Mouse (Mus musculus) neural tube, embryonic 12.5 days (tissue): Measurements from ENCODE around the gene Tubb4b. TPM values are rescaled to one million over a fixed set of nuclear protein-coding genes. Genes with fewer than 3 reads are reported as not detected.
A peak's percentile ranks its signal among the peaks of the same experiment; 100 is the strongest.
"Not testable (repeated sequence)": the region's sequence is repeated elsewhere in the genome, so short reads cannot be mapped to it uniquely, and the experiment has no call there.

Experiments
- ATAC-seq: fragments of 200-750 bp; cut with Nextera tagmentation; 2 replicates; pipeline ENCODE4 v1.8.0; 2017; ENCODE audit warnings: low read depth, mild to moderate bottlenecking, moderate TSS enrichment, moderate library complexity; ENCODE audit not compliant: low FRiP score
- H3K27ac ChIP-seq: fragments of 300-500 bp; sonication (generic); 2 replicates; pipeline ENCODE4 v1.5.1; 2016
- H3K27me3 ChIP-seq: fragments of 300-500 bp; sonication (generic); replicated peaks from 2 replicates; pipeline ENCODE4 v1.6.1; 2016; ENCODE audit warnings: mild to moderate bottlenecking
- H3K36me3 ChIP-seq: fragments of 300-500 bp; sonication (generic); 2 replicates; pipeline ENCODE4 v1.6.1; 2016; ENCODE audit warnings: mild to moderate bottlenecking
- H3K4me1 ChIP-seq: fragments of 300-500 bp; sonication (generic); 2 replicates; pipeline ENCODE4 v1.6.1; 2016
- H3K4me2 ChIP-seq: fragments of 300-500 bp; sonication (generic); replicated peaks from 2 replicates; pipeline ENCODE4 v1.6.1; 2016; ENCODE audit warnings: mild to moderate bottlenecking
- H3K4me3 ChIP-seq: fragments of 300-500 bp; sonication (generic); 2 replicates; pipeline ENCODE4 v1.5.1; 2016
- H3K9ac ChIP-seq: fragments of 300-500 bp; sonication (generic); 2 replicates; pipeline ENCODE4 v1.6.1; 2016; ENCODE audit warnings: mild to moderate bottlenecking
- H3K9me3 ChIP-seq: fragments of 300-500 bp; sonication (generic); 2 replicates; pipeline ENCODE4 v1.6.1; 2016; ENCODE audit warnings: mild to moderate bottlenecking
- WGBS: fragments of 180-500 bp; shearing (Covaris S2); methylation state at CpG from one replicate; pipeline ENCODE4 v1.1.7; 2016; 5-methylcytosine and 5-hydroxymethylcytosine counted together
- polyA plus RNA-seq: library from polyadenylated mRNA; unstranded; fragments of >200 nt; fragmentation: Nextera tagmentation; extraction: Ambion mirVana; gene quantifications from 2 replicates; pipeline ENCODE4 v1.2.1, GENCODE M21; 2016

Tubb4b gene
- polyA plus RNA-seq, 1 experiment from 2014 or later = 424 TPM

DNA sequence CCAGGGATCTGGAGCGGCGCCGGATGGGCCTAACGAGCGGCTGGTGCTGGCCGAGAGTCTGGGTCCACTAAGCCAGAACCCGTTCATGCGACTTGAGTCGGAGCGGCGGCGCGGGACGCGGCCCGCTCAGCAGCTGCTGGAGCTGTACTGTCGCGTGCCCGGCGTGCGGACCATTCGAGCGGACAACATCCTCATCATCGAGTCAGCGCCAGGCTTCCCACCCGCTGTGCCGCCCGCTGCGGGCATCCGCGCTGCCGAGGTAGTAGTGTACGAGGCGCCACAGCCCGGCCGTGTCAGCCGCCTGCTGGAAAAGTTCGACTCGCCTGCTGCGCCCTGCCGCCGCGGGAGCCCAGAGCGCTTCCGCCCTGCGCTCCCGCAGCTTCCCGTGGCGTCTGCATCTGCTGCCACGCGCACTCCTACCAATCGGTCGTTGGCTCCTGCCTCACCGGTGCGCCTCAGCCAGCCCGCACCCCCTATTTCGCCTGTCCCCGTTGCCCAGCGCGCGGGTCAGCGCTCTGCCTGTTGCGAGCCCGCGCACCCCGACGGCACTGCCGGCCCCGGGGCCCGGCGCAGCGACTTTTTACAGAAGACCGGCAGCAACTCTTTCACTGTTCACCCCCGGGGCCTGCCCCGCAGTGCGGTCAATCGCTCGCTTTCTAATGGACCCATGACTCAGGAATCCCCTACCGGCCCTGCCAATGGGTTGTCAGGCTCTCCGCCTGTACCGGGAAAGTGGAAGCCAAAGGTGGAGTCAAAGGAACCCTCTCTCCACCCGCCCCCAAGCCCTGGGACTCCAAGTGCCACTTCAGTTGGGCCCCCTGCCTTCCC, 38.5 kb upstream of the Tubb4b start:
- no peak overlapping the region for H3K27ac ChIP-seq
- peaks cover 1% of the 10 kb centered on the region; the same call in 1 of the 2 replicates for H3K36me3 ChIP-seq
- under 1% methylated on average over 82 of the region's 82 CpGs for WGBS
- H3K4me2 ChIP-seq = peak overlapping the region; percentile 83
- no peaks in the 10 kb centered on the region for H3K9me3 ChIP-seq
- peak overlapping the region; percentile 78 for H3K4me3 ChIP-seq
- H3K27me3 ChIP-seq = peaks cover 13% of the 10 kb centered on the region
- peak overlapping the region; percentile 63 for H3K9ac ChIP-seq
- H3K4me1 ChIP-seq = peaks cover 46% of the 10 kb centered on the region
- ATAC-seq = peak; percentile 52; the same call in 1 of the 2 replicates

DNA sequence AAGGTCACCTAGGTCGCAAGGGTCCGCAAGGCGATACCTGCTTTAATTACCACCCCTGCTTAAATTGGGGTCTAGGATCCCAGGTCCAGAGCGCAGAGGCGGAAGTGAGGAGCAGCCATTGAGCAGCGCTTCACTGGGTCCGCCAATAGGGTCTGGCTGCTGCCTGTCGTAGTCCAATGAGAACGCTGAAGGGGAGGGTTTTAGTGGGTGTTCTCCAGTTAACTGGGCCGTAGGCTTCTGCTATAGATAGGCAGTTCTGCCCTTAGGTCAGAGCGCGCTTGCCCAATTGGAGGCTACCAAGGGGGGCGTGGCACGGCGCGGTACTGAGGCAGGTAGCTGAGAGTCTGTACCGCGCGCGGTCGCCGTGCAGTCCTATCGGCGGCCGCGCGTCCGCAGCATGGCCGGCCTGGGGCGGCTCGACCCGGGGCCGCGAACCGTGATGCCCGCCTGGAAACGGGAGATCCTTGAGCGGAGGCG, 37.8 kb upstream of the Tubb4b start, which contains the start of gene Tprn:
Gene Tprn (plus strand): TSS at position 328 of the 477 bp plus-strand sequence.
- H3K27ac ChIP-seq = no peak within 1 kb of the TSS
- no peaks in the 10 kb centered on the region for H3K36me3 ChIP-seq
- H3K27me3 ChIP-seq = peaks cover 13% of the 10 kb centered on the region
- WGBS = under 1% methylated on average over 39 of the region's 39 CpGs
- peak; percentile 97 for ATAC-seq
- H3K4me1 ChIP-seq = peaks cover 44% of the 10 kb centered on the region
- peak within 1 kb of the TSS; percentile 83 for H3K4me2 ChIP-seq
- peak within 1 kb of the TSS; percentile 63 for H3K9ac ChIP-seq
- H3K4me3 ChIP-seq = peak within 1 kb of the TSS; percentile 78
- H3K9me3 ChIP-seq = no peaks in the 10 kb centered on the region

DNA sequence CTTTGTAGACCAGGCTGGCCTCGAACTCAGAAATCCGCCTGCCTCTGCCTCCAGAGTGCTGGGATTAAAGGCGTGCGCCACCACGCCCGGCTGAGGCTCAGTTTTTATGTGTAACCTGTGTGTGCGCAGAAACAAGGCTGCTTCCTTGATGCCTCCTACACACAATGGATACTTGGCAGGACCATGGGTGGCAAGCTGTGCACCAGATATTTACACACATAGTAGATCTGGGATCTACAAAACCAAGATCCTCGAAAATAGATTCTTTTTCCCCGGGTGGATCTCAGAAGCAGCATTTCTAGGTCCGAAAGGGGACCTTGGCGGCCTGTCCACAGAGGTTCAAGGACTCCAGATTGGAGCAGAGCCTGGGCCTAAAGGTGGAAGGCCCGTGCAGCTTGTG, 37.4 kb upstream of the Tubb4b start:
- Histone ChIP-seq H3K36me3 (no peaks in the 10 kb centered on the region), H3K4me3 (peak overlapping the region; percentile 78), H3K27ac (no peak overlapping the region), H3K27me3 (peaks cover 13% of the 10 kb centered on the region), H3K4me1 (peaks cover 42% of the 10 kb centered on the region), H3K9ac (0 out of 2 replicates have a peak overlapping the region, but pooled peaks have one; percentile 40), H3K4me2 (peak overlapping the region; percentile 83), H3K9me3 (no peaks in the 10 kb centered on the region)
- ATAC-seq = 0 out of 2 replicates have a peak, but pooled peaks have one; percentile 3
- 49% methylated on average over 12 of the region's 12 CpGs for WGBS

DNA sequence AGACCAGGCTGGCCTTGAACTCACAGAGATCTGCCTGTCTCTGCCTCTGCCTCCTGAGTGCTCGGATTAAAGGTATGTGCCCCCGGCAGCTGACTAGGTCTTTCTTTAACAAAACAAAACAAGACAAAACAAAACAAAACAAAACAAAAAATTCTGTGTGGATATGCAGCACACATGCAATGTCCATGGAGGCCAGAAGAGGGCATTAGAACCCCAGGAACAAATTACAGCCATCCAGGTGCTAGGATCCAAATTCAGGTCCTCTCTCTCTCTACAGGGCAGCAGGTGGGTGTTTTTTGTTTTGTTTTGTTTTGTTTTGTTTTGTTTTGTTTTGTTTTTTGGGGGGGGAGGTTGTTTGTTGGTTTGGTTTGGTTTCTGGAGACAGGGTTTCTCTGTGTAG, 34.4 kb upstream of the Tubb4b start:
- H3K36me3 ChIP-seq = no peaks in the 10 kb centered on the region
- H3K9me3 ChIP-seq = no peaks in the 10 kb centered on the region
- no peak overlapping the region for H3K4me2 ChIP-seq
- H3K4me1 ChIP-seq = peaks cover 31% of the 10 kb centered on the region
- no peak for ATAC-seq
- no peak overlapping the region for H3K9ac ChIP-seq
- WGBS = 66% methylated on average over 2 of the region's 2 CpGs
- no peak overlapping the region for H3K27ac ChIP-seq
- H3K27me3 ChIP-seq = peaks cover 7% of the 10 kb centered on the region
- no peak overlapping the region for H3K4me3 ChIP-seq

DNA sequence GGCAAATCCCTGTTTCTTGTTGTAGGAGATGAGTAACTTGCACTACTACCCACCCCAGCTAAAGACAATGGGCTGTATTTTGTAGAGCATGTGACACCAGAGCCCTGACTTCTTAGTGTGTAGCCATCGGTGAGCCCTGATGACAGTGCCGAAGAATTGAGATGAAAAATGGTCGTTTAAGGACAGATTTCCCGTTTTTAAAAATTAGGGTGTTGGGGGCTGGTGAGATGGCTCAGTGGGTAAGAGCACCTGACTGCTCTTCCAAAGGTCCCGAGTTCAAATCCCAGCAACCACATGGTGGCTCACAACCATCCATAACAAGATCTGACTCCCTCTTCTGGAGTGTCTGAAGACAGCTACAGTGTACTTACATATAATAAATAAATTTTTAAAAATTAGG, 32.7 kb upstream of the Tubb4b start:
- not testable (repeated sequence) for ATAC-seq, H3K4me3 ChIP-seq, H3K9ac ChIP-seq, H3K27me3 ChIP-seq, H3K27ac ChIP-seq, H3K4me2 ChIP-seq, H3K36me3 ChIP-seq, H3K9me3 ChIP-seq
- 86% methylated on average over 5 of the region's 5 CpGs for WGBS
- peaks cover 21% of the 10 kb centered on the region for H3K4me1 ChIP-seq

DNA sequence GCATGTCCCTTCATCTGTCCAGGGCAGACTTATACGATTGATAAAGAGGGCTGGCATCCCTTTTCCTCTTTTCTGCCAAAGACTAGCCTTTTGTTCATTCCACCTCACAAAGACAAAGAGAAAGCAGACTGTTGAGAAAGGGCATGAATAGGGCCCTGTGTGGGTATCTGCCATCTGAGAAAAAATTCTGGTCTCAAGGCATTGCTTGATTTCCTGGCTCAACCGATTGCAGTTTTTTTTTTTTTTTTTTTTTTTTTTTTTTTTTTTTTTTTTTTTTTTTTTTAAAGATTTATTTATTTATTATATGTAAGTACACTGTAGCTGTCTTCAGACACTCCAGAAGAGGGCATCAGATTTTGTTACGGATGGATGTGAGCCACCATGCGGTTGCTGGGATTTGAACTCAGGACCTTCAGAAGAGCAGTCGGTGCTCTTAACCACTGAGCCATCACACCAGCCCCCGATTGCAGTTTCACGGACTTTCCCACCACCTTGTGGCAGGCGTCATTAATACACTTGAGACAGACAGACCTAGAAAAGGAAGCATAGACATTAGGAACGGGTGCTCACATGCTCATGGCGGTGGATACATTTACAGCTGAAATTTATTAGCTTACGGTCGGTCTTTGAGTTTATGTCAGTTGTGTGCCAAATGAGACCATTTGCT, 32.1 kb upstream of the Tubb4b start:
- not testable (repeated sequence) for ATAC-seq, H3K27me3 ChIP-seq, H3K9me3 ChIP-seq, H3K27ac ChIP-seq
- Histone ChIP-seq H3K36me3 (peaks cover 14% of the 10 kb centered on the region; the same call in 1 of the 2 replicates), H3K4me2 (peak overlapping the region; percentile 96), H3K4me1 (peaks cover 21% of the 10 kb centered on the region), H3K9ac (peak overlapping the region; percentile 87), H3K4me3 (peak overlapping the region; percentile 99; the same call in 1 of the 2 replicates)
- 56% methylated on average over 12 of the region's 12 CpGs for WGBS

DNA sequence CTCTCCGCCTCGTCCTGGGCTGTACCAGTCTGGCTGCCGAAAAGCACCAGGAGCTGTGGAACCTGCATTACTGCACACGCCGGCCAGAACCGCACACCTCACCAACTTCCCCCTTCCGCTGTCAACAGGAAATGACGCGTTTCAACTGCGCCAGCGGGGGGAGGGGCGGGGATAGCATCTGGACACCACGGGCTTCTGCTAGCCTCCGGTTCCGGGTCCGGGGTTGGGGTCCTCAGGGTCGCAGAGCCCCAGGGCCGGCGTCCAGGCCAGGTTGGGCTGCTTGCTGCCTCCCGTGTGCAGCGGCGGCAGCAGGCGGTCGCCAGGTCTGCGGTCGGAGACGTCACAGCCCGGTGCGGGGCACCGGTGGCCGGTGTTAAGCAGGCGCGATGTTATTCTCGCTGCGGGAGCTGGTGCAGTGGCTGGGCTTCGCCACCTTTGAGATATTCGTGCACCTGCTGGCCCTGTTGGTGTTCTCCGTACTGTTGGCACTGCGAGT, 30.8 kb upstream of the Tubb4b start, which contains the start of gene Tmem203:
Gene Tmem203 (plus strand): TSS at position 156 of the 496 bp plus-strand sequence.
- Histone ChIP-seq H3K9ac (peak within 1 kb of the TSS; percentile 87), H3K27ac (peak within 1 kb of the TSS; percentile 50; the same call in 1 of the 2 replicates), H3K4me1 (peaks cover 21% of the 10 kb centered on the region), H3K9me3 (no peaks in the 10 kb centered on the region), H3K4me2 (peak within 1 kb of the TSS; percentile 96), H3K36me3 (peaks cover 26% of the 10 kb centered on the region), H3K4me3 (peak within 1 kb of the TSS; percentile 99), H3K27me3 (no peaks in the 10 kb centered on the region)
- peak; percentile 81 for ATAC-seq
- WGBS = under 1% methylated on average over 39 of the region's 39 CpGs

DNA sequence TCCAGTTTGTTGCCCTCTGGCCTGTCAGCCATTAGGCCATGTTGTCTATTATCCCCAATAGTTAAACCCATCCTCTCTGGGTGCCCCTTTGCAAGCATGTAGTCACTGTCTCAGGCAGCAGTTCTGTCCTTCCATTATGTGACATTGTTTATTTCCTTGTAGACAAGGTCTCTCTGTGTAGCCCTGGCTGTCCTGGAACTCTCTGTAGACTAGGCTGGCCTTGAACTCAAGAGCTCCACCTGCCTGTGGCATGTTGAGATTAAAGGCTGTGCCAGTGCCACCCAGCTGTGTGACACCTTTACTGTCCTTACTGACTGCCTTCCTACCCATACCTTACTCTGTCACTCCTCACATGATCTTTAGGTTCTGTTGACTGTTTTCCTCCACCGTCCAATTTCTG, 27.8 kb upstream of the Tubb4b start:
- Histone ChIP-seq H3K4me1 (peaks cover 21% of the 10 kb centered on the region), H3K27ac (no peak overlapping the region), H3K4me3 (no peak overlapping the region), H3K9ac (no peak overlapping the region), H3K4me2 (no peak overlapping the region), H3K9me3 (no peaks in the 10 kb centered on the region), H3K36me3 (peaks cover 54% of the 10 kb centered on the region), H3K27me3 (no peaks in the 10 kb centered on the region)
- 97% methylated on average over 1 of the region's 1 CpGs for WGBS
- ATAC-seq = no peak

DNA sequence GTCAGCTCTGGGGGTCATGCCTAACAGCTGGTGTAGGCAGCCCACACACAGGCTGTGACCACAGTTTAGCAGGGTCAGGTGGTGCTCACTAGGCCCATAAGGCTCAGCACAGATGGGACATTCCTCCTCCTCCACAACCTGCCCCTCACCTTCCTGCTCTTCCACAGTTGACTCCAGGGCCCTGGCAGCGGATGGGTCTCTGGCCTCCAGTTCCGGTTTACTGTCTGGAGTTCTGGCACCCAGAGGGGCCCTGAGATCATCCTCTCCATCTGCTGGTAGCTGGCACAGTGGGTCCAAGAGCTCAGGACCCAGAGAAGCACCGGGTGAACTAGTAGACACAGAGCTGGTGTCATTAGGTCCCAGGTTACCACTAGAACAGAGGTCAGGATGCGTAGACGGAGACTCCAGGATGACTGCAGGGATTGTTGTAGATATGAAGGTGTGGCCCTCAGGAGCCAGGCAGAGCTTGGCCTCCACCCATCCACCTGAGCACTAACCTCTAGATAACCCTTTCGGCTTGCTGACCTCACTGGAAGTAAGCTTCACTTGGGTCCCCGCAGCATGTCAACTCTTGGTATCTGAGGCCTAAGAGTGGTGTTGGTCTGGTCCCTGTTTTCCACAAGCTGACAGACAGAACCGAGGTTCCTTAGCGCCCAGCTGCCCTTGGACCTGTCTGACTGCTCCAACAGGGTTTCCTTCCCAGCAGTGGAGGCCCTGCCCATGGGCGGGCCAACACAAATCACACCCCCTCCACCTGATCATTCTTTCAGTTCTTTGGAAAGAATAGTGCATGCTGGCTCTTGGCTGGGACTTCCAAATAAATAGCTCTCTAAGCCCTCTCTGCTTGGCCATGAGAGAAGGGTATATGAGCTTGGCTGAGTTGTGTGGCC, 21.9 kb upstream of the Tubb4b start, which contains the start of gene AL732309.1:
Gene AL732309.1 (minus strand): TSS at position 681 of the 890 bp plus-strand sequence.
- Histone ChIP-seq H3K4me3 (no peak within 1 kb of the TSS), H3K9ac (0 out of 2 replicates have a peak within 1 kb of the TSS, but pooled peaks have one; percentile 8), H3K4me1 (peaks cover 16% of the 10 kb centered on the region), H3K27ac (no peak within 1 kb of the TSS), H3K36me3 (peaks cover 63% of the 10 kb centered on the region), H3K4me2 (no peak within 1 kb of the TSS), H3K9me3 (no peaks in the 10 kb centered on the region), H3K27me3 (peaks cover 16% of the 10 kb centered on the region)
- 91% methylated on average over 10 of the region's 10 CpGs for WGBS
- ATAC-seq = no peak

DNA sequence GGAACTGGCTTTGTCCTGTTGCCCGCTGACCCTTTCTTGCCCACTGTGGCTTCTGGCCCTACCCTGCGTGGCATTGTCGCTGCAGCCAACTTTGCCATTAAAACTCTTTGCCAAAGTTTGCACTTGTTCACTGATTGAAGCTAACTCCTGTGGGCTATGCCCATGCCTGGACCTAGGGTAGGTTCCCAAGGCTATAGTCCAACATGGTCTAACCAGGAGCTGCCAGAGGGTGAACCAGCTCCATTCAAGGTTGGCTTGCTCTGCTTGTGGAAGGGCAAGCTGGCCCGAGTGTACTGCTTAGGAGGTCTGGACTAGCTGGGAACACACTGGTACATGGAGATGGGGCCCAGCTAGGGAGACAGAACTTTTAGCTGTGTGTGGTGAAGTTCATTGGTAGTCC, 19.6 kb upstream of the Tubb4b start:
- peaks cover 40% of the 10 kb centered on the region for H3K36me3 ChIP-seq
- no peak overlapping the region for H3K27ac ChIP-seq
- no peaks in the 10 kb centered on the region for H3K9me3 ChIP-seq
- H3K4me1 ChIP-seq = peaks cover 21% of the 10 kb centered on the region
- peaks cover 17% of the 10 kb centered on the region for H3K27me3 ChIP-seq
- ATAC-seq = no peak
- no peak overlapping the region for H3K4me3 ChIP-seq
- 0 out of 2 replicates have a peak overlapping the region, but pooled peaks have one; percentile 94 for H3K4me2 ChIP-seq
- H3K9ac ChIP-seq = no peak overlapping the region
- WGBS = 88% methylated on average over 4 of the region's 4 CpGs

DNA sequence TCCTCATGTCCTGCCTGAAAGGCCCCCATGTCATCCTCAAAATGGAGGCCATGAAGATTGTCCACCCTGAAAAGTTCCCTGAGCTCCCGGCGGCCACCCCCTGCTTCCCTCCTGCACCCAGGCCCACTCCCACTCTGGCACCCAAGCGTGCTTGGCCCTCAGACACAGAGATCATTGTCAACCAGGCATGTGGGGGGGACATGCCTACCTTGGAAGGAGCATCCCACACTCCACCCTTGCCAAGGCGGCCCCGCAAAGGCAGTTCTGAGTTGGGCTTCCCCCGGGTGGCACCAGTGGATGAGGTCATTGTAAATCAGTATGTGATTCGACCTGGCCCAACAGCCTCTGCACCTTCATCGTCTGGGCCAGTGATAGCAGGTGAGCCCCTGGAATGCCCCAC, 18.8 kb upstream of the Tubb4b start:
- Histone ChIP-seq H3K9me3 (no peaks in the 10 kb centered on the region), H3K27me3 (peaks cover 17% of the 10 kb centered on the region), H3K9ac (peak overlapping the region; percentile 82; the same call in 1 of the 2 replicates), H3K4me2 (peak overlapping the region; percentile 94), H3K36me3 (peaks cover 33% of the 10 kb centered on the region), H3K4me3 (no peak overlapping the region; the same call in 1 of the 2 replicates), H3K4me1 (peaks cover 21% of the 10 kb centered on the region), H3K27ac (no peak overlapping the region)
- WGBS = 78% methylated on average over 8 of the region's 8 CpGs
- no peak for ATAC-seq
